Mouse (Mus musculus): Measurements from ENCODE around the gene Eif4e2.

GRCm38 (mm10) chr1:87283410-87283960 lies 69.8 kb downstream of the Eif4e2 start:
- no peak for TF ChIP-seq CTCF (IDR thresholded peaks at IDR 0.05; ENCODE audit: control insufficient read depth, insufficient read depth, insufficient replicate concordance, low read depth, low read length)
- TF ChIP-seq POLR2A (IDR thresholded peaks at IDR 0.05; ENCODE audit: control insufficient read depth, low read depth, low read length): no peak
